Mouse (Mus musculus) kidney, embryonic 14.5 days (tissue): ENCODE results near the gene Ruvbl1. TPM values are rescaled to one million over a fixed set of nuclear protein-coding genes. Genes with fewer than 3 reads are reported as not detected.

ENCODE experiments used
- ATAC-seq: fragments of 200-750 bp; cut with Nextera tagmentation; 2 replicates; pipeline ENCODE4 v1.8.0; 2017; ENCODE audit warnings: moderate number of reproducible peaks, mild to moderate bottlenecking, moderate TSS enrichment, moderate library complexity; ENCODE audit not compliant: low FRiP score, low TSS enrichment
- H3K27ac ChIP-seq: fragments of 300-500 bp; sonication (generic); 2 replicates; pipeline ENCODE4 v1.5.1; 2014; ENCODE audit warnings: low read depth, mild to moderate bottlenecking, low read length, moderate library complexity, mixed read lengths
- H3K27me3 ChIP-seq: fragments of 300-500 bp; sonication (generic); 2 replicates; pipeline ENCODE4 v1.6.1; 2014; ENCODE audit warnings: mild to moderate bottlenecking, low read length; ENCODE audit not compliant: control insufficient read depth, insufficient read depth
- H3K36me3 ChIP-seq: fragments of 300-500 bp; sonication (generic); 2 replicates; pipeline ENCODE4 v1.6.1; 2014; ENCODE audit warnings: low read length, mixed read lengths; ENCODE audit not compliant: control insufficient read depth, insufficient read depth
- H3K4me1 ChIP-seq: fragments of 300-500 bp; sonication (generic); 2 replicates; pipeline ENCODE4 v1.6.1; 2014; ENCODE audit warnings: low read length, mixed read lengths; ENCODE audit not compliant: control insufficient read depth, insufficient read depth
- H3K4me2 ChIP-seq: fragments of 300-500 bp; sonication (generic); replicated peaks from 2 replicates; pipeline ENCODE4 v1.6.1; 2014; ENCODE audit warnings: low read depth, mild to moderate bottlenecking, low read length
- H3K4me3 ChIP-seq: fragments of 300-500 bp; sonication (generic); 2 replicates; pipeline ENCODE4 v1.5.1; 2014; ENCODE audit warnings: mild to moderate bottlenecking, low read length
- H3K9ac ChIP-seq: fragments of 300-500 bp; sonication (generic); 2 replicates; pipeline ENCODE4 v1.6.1; 2014; ENCODE audit warnings: low read depth, mild to moderate bottlenecking, low read length, moderate library complexity
- H3K9me3 ChIP-seq: fragments of 300-500 bp; sonication (generic); 2 replicates; pipeline ENCODE4 v1.6.1; 2016; ENCODE audit warnings: low read length; ENCODE audit not compliant: control insufficient read depth
- WGBS: fragments of 180-500 bp; shearing (Covaris S2); extraction: QIAGEN DNeasy Blood & Tissue Kit; methylation state at CpG from one replicate; pipeline ENCODE4 v1.1.7; 2014; 5-methylcytosine and 5-hydroxymethylcytosine counted together
- polyA plus RNA-seq: library from polyadenylated mRNA; unstranded; fragments of >200 nt; fragmentation: Nextera tagmentation; extraction: Ambion mirVana; gene quantifications from 2 replicates; pipeline ENCODE4 v1.2.1, GENCODE M21; 2014

Ruvbl1 gene
- polyA plus RNA-seq, 1 experiment from 2014 or later, result 184 TPM

- WGBS, result 76% methylated on average over 3 of the region's 3 CpGs
- Histone ChIP-seq H3K27me3 (no peaks in the 10 kb centered on the region), H3K4me2 (no peak overlapping the region), H3K36me3 (no peaks in the 10 kb centered on the region), H3K9me3 (no peaks in the 10 kb centered on the region), H3K27ac (no peak overlapping the region), H3K4me1 (0 out of 2 replicates have a peak, but pooled peaks cover 5% of the 10 kb centered on the region), H3K9ac (no peak overlapping the region), H3K4me3 (no peak overlapping the region)
- ATAC-seq, result no peak
Measured at GRCm38 (mm10) chr6:88523043-88523442, 57.8 kb downstream of the Ruvbl1 start.

GRCm38 (mm10) chr6:88523451-88523850 lies 58.2 kb downstream of the Ruvbl1 start:
- H3K9me3 ChIP-seq, result no peaks in the 10 kb centered on the region
- ATAC-seq, result no peak
- no peak overlapping the region for H3K4me2 ChIP-seq
- H3K4me3 ChIP-seq, result no peak overlapping the region
- 90% methylated on average over 3 of the region's 3 CpGs for WGBS
- no peaks in the 10 kb centered on the region for H3K36me3 ChIP-seq
- H3K27ac ChIP-seq, result no peak overlapping the region
- H3K27me3 ChIP-seq, result no peaks in the 10 kb centered on the region
- no peak overlapping the region for H3K9ac ChIP-seq
- 0 out of 2 replicates have a peak, but pooled peaks cover 5% of the 10 kb centered on the region for H3K4me1 ChIP-seq

- Histone ChIP-seq H3K27me3 (no peaks in the 10 kb centered on the region), H3K4me3 (no peak overlapping the region)
- ATAC-seq, result no peak
Measured at GRCm38 (mm10) chr6:88524056-88524455, 58.8 kb downstream of the Ruvbl1 start.

GRCm38 (mm10) chr6:88530306-88530705 lies 65.1 kb downstream of the Ruvbl1 start:
- ATAC-seq, result no peak
- Histone ChIP-seq H3K4me1 (no peaks in the 10 kb centered on the region), H3K36me3 (no peaks in the 10 kb centered on the region), H3K27me3 (no peaks in the 10 kb centered on the region), H3K4me2 (no peak overlapping the region), H3K4me3 (no peak overlapping the region), H3K9me3 (no peaks in the 10 kb centered on the region), H3K27ac (no peak overlapping the region), H3K9ac (no peak overlapping the region)

More at GRCm38 (mm10) chr6:88524056-88524455, 58.8 kb downstream of the Ruvbl1 start:
- WGBS, result 86% methylated on average over 4 of the region's 4 CpGs
- H3K9ac ChIP-seq, result no peak overlapping the region
- H3K27ac ChIP-seq, result no peak overlapping the region
- no peaks in the 10 kb centered on the region for H3K36me3 ChIP-seq
- no peak overlapping the region for H3K4me2 ChIP-seq
- 0 out of 2 replicates have a peak, but pooled peaks cover 5% of the 10 kb centered on the region for H3K4me1 ChIP-seq
- no peaks in the 10 kb centered on the region for H3K9me3 ChIP-seq

GRCm38 (mm10) chr6:88540093-88540755 lies 75.0 kb downstream of the Ruvbl1 start:
- WGBS, result 64% methylated on average over 2 of the region's 2 CpGs
- ATAC-seq, result no peak
- Histone ChIP-seq H3K27ac (no peak overlapping the region), H3K9ac (no peak overlapping the region), H3K4me1 (no peaks in the 10 kb centered on the region), H3K9me3 (no peaks in the 10 kb centered on the region; the same call in 1 of the 2 replicates), H3K4me3 (no peak overlapping the region), H3K27me3 (no peaks in the 10 kb centered on the region; the same call in 1 of the 2 replicates), H3K36me3 (no peaks in the 10 kb centered on the region), H3K4me2 (no peak overlapping the region)

GRCm38 (mm10) chr6:88544241-88544640 lies 79.0 kb downstream of the Ruvbl1 start:
- Histone ChIP-seq H3K4me1 (no peaks in the 10 kb centered on the region), H3K9ac (no peak overlapping the region), H3K27me3 (peaks cover 15% of the 10 kb centered on the region), H3K9me3 (no peaks in the 10 kb centered on the region), H3K36me3 (no peaks in the 10 kb centered on the region), H3K4me3 (no peak overlapping the region), H3K27ac (no peak overlapping the region), H3K4me2 (no peak overlapping the region)
- WGBS, result 80% methylated on average over 3 of the region's 3 CpGs
- ATAC-seq, result no peak

- H3K27ac ChIP-seq, result no peak overlapping the region
- no peak overlapping the region for H3K4me2 ChIP-seq
- peaks cover 15% of the 10 kb centered on the region for H3K27me3 ChIP-seq
- no peaks in the 10 kb centered on the region for H3K36me3 ChIP-seq
- ATAC-seq, result no peak
- H3K4me1 ChIP-seq, result no peaks in the 10 kb centered on the region
- WGBS, result 47% methylated on average over 11 of the region's 11 CpGs
- H3K4me3 ChIP-seq, result no peak overlapping the region
- no peaks in the 10 kb centered on the region for H3K9me3 ChIP-seq
- no peak overlapping the region for H3K9ac ChIP-seq
Measured at GRCm38 (mm10) chr6:88544644-88545396, 79.6 kb downstream of the Ruvbl1 start.

GRCm38 (mm10) chr6:88545397-88545790 lies 80.2 kb downstream of the Ruvbl1 start:
- Histone ChIP-seq H3K4me1 (no peaks in the 10 kb centered on the region), H3K27me3 (peaks cover 15% of the 10 kb centered on the region), H3K9me3 (no peaks in the 10 kb centered on the region), H3K9ac (no peak overlapping the region), H3K36me3 (no peaks in the 10 kb centered on the region), H3K27ac (no peak overlapping the region), H3K4me2 (no peak overlapping the region), H3K4me3 (no peak overlapping the region)
- WGBS, result 49% methylated on average over 10 of the region's 10 CpGs
- ATAC-seq, result no peak
